11 mouse cellular contexts compared by ENCODE assay signal in the genomic region with DNA sequence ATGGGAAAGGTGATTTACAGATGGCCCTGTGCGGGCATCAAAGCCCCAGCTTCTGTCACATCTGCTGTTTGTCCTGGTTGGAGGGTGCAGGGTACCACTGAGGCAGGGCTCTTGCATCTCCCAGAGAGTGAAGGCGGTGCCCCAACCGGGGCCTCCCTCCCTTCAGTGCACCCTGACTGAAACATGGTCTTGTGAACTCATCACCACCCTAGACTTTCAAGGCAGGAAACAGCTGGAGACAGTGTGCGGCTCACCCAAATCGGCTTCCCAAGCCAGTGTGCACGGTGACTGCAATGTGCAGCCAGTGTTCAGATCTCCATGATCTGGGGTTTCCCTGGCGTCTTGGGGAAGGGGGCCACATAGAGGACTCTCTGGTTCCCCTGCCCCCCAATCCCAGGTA. TPM values are rescaled to one million over a fixed set of nuclear protein-coding genes. Genes with fewer than 3 reads are reported as not detected.
DNase-seq lines count a peak whose midpoint lies in the region; ATAC-seq and TF ChIP-seq lines count a peak whose summit lies in the region.
"Had no signal": no experiment of that assay in that cellular context is flagged by ENCODE, and none has a peak within 500 bp of the region (broad histone marks: within the 10 kb centered on the region; RNA-seq: fewer than 3 reads in every experiment).

No protein-coding gene starts in this region.

- 0 out of 2 replicates have a peak, but pooled peaks have one; percentile 41 for ATAC-seq in kidney, embryonic 16.5 days (ENCODE audit: low FRiP score, low TSS enrichment)
- ATAC-seq in megakaryocyte progenitor cell, adult 5-6 weeks (replicated peaks; ENCODE audit: poor library complexity): peak; percentile 71

- H3K4me2 ChIP-seq in kidney, embryonic 16.5 days (replicated peaks; ENCODE audit: low read depth, low read length): no peak overlapping the region
- no peak overlapping the region for H3K4me2 ChIP-seq in CH12.LX (ENCODE audit: insufficient read depth, low read depth, poor library complexity, severe bottlenecking)

- TF ChIP-seq RAD21 in CH12.LX (IDR thresholded peaks at IDR 0.05; ENCODE audit: low read depth, low read length): no peak

- no peak for TF ChIP-seq EP300 in CH12.LX (IDR thresholded peaks at IDR 0.05; ENCODE audit: low read length)

- H3K9me3 ChIP-seq in kidney, embryonic 16.5 days (ENCODE audit: low read length): no peaks in the 10 kb centered on the region
- no peaks in the 10 kb centered on the region for H3K9me3 ChIP-seq in CH12.LX (replicated peaks; ENCODE audit: low read length)
- H3K9me3 ChIP-seq: G1E had no signal

- no peaks in the 10 kb centered on the region for H3K27me3 ChIP-seq in kidney, embryonic 16.5 days (ENCODE audit: insufficient read depth, low read length)
- no peaks in the 10 kb centered on the region for H3K27me3 ChIP-seq in CH12.LX (replicated peaks)

- 44% methylated on average over 7 of the region's 7 CpGs for WGBS in kidney, embryonic 16.5 days

- no peak for DNase-seq in kidney, postnatal 25 days
- DNase-seq in CD4-positive helper T cell, adult 2 months (ENCODE audit: low read depth, low spot score): peak; percentile 36
- no peak for DNase-seq in CH12.LX (ENCODE audit: extremely low read depth)
- DNase-seq in embryo, embryonic 9.5 days (ENCODE audit: extremely low spot score): no peak
- no peak for DNase-seq in layer of hippocampus, adult 11-12 months (ENCODE audit: low spot score)
- no peak for DNase-seq in layer of hippocampus, postnatal 25 days (ENCODE audit: extremely low spot score in 1 of 2, low spot score in 1 of 2)
- DNase-seq: gastrocnemius, adult 2 months; heart, postnatal 4 days had no signal

- no peaks in the 10 kb centered on the region for H3K79me2 ChIP-seq in CH12.LX (replicated peaks; ENCODE audit: control insufficient read depth, extremely low read depth, insufficient read depth, poor library complexity, severe bottlenecking)

- H3K4me1 ChIP-seq in kidney, embryonic 16.5 days (ENCODE audit: insufficient read depth, low read length): peaks cover 17% of the 10 kb centered on the region
- peaks cover 0 to 19% of the 10 kb centered on the region in 2 experiments; a peak in 2 of 4 replicates for H3K4me1 ChIP-seq in CH12.LX (ENCODE audit: control insufficient read depth in 1 of 2, insufficient read depth in 2 of 2)

- H3K4me3 ChIP-seq in kidney, embryonic 16.5 days (ENCODE audit: low read length): no peak overlapping the region
- H3K4me3 ChIP-seq in CH12.LX (replicated peaks in 1 of 3; ENCODE audit: low read depth in 2 of 3, low read length in 2 of 3, poor library complexity in 1 of 3): no peak overlapping the region
- H3K4me3 ChIP-seq: gastrocnemius, adult 2 months had no signal

- in situ Hi-C loops in CH12.LX (cut with MboI; ENCODE audit: low pct_ligation_motif_present, low pct_unique_long_range_greater_than_20kb, low sequenced_read_pairs): no loop called here

- dilution Hi-C loops in CH12.LX (cut with MboI; ENCODE audit: extremely low pct_ligation_motif_present, extremely low pct_unique_long_range_greater_than_20kb, low sequenced_read_pairs): no loop called here

- peak overlapping the region; percentile 57; the same call in 1 of the 2 replicates for H3K27ac ChIP-seq in kidney, embryonic 16.5 days (ENCODE audit: low read length)
- no peak overlapping the region for H3K27ac ChIP-seq in CH12.LX (ENCODE audit: insufficient read depth, low read depth)
- H3K27ac ChIP-seq: gastrocnemius, adult 2 months had no signal

- no peak for TF ChIP-seq POLR2A in CH12.LX (IDR thresholded peaks at IDR 0.05; ENCODE audit: low read depth, low read length)

- no peak for TF ChIP-seq CTCF in CH12.LX (conservative IDR thresholded peaks at IDR 0.05 in 1 of 2, IDR thresholded peaks at IDR 0.05 in 1 of 2; ENCODE audit: low read depth in 2 of 2, low read length in 2 of 2)

- H3K36me3 ChIP-seq in kidney, embryonic 16.5 days (ENCODE audit: insufficient read depth, low read length): no peaks in the 10 kb centered on the region
- H3K36me3 ChIP-seq in CH12.LX (replicated peaks in 1 of 2; ENCODE audit: control insufficient read depth in 1 of 2, insufficient read depth in 1 of 2, low read length in 1 of 2): no peaks in the 10 kb centered on the region
- H3K36me3 ChIP-seq: G1E had no signal

- H3K9ac ChIP-seq in kidney, embryonic 16.5 days (replicated peaks; ENCODE audit: low read length): no peak overlapping the region
- no peak overlapping the region for H3K9ac ChIP-seq in CH12.LX (ENCODE audit: insufficient read depth, low read depth)

TF ChIP-seq in CH12.LX, 34 proteins besides CTCF, POLR2A, EP300 and RAD21:
- peak; percentile 24; the same call in 1 of the 2 replicates for TF ChIP-seq ETS1 (conservative IDR thresholded peaks at IDR 0.05; ENCODE audit: low read depth, low read length)
- no peak for TF ChIP-seq POLR2AphosphoS2 (IDR thresholded peaks at IDR 0.05; ENCODE audit: low read depth, low read length)
- no peak for TF ChIP-seq IRF4 (IDR thresholded peaks at IDR 0.05; ENCODE audit: low read depth, low read length)

RNA-seq across cellular contexts. Expression of gene Ccnd2, which starts 26.0 kb away (rescaled TPM):
- polyA plus RNA-seq in kidney, embryonic 16.5 days (2015; fragmentation: Nextera tagmentation; extraction: Ambion mirVana): 600 and 665 TPM in 2 replicates
- total RNA-seq in CH12.LX (2012; rRNA removed): 99.4 and 146 TPM in 2 replicates
- total RNA-seq in CH12.LX (2014; rRNA removed): 33.5 and 42.4 TPM in 2 replicates
- polyA plus RNA-seq in CH12.LX (2012; ENCODE audit: insufficient read length, low read depth): 255 and 299 TPM in 2 replicates
- total RNA-seq in megakaryocyte progenitor cell, adult 5-6 weeks (2015): 76.9 and 124 TPM in 2 replicates
- total RNA-seq in megakaryocyte progenitor cell, adult 5-6 weeks (2017): 38.8 and 51.4 TPM in 2 replicates
- 100 to 1,000 TPM; 137 to 150 TPM for total RNA-seq in layer of hippocampus, postnatal 25 days (2021)
